Mouse (Mus musculus) CH12.LX (cell line): ENCODE results near the gene Herc3. TPM values are rescaled to one million over a fixed set of nuclear protein-coding genes. Genes with fewer than 3 reads are reported as not detected.
A peak's percentile ranks its signal among the peaks of the same experiment; 100 is the strongest.

Source experiments
- DNase-seq: peaks from one replicate; pipeline ENCODE4 v3.0.0-alpha.2; 2013; ENCODE audit errors: extremely low read depth
- H3K27ac ChIP-seq: 2 replicates; pipeline ENCODE4 v1.5.1; 2012; ENCODE audit warnings: low read depth, mild to moderate bottlenecking, control low read depth, moderate library complexity; ENCODE audit not compliant: insufficient read depth
- H3K27me3 ChIP-seq: replicated peaks from 2 replicates; pipeline ENCODE3; 2012; ENCODE audit warnings: inconsistent platforms
- H3K36me3 ChIP-seq, 2 experiments: replicated peaks in 1 of 2; 2 replicates each; pipeline versions ENCODE3 to v1.6.1; 2012; ENCODE audit warnings: inconsistent platforms in 1 of 2, low read length in 1 of 2, mild to moderate bottlenecking in 1 of 2, mixed read lengths in 1 of 2, moderate library complexity in 1 of 2; ENCODE audit not compliant: control insufficient read depth in 1 of 2, insufficient read depth in 1 of 2
- H3K4me1 ChIP-seq, 2 experiments: 2 replicates each; pipeline ENCODE4 v1.6.1; 2012; ENCODE audit warnings: inconsistent platforms in 1 of 2, moderate library complexity in 1 of 2; ENCODE audit not compliant: insufficient read depth in 2 of 2, control insufficient read depth in 1 of 2
- H3K4me2 ChIP-seq: 2 replicates; pipeline ENCODE4 v1.6.1; 2012; ENCODE audit warnings: low read depth, mild to moderate bottlenecking, control low read depth; ENCODE audit not compliant: poor library complexity, insufficient read depth, severe bottlenecking
- H3K4me3 ChIP-seq, 3 experiments: fragments of 150-350 bp in 1 of 3; sonication (generic) in 1 of 3; replicated peaks in 1 of 3; 2 replicates each; pipeline versions ENCODE3 to v1.5.1; 2011 to 2012; ENCODE audit warnings: low read depth in 2 of 3, low read length in 2 of 3, mild to moderate bottlenecking in 2 of 3, moderate library complexity in 2 of 3, control low read depth in 1 of 3, improper control_type of control experiment in 1 of 3, inconsistent platforms in 1 of 3, mixed read lengths in 1 of 3; ENCODE audit not compliant: poor library complexity in 1 of 3
- H3K79me2 ChIP-seq: replicated peaks from 2 replicates; pipeline ENCODE4 v1.6.1; 2012; ENCODE audit warnings: mild to moderate bottlenecking, moderate library complexity; ENCODE audit not compliant: control insufficient read depth, poor library complexity, insufficient read depth, severe bottlenecking; ENCODE audit errors: extremely low read depth
- H3K9ac ChIP-seq: 2 replicates; pipeline ENCODE4 v1.6.1; 2012; ENCODE audit warnings: low read depth, mild to moderate bottlenecking, control low read depth, moderate library complexity; ENCODE audit not compliant: insufficient read depth
- H3K9me3 ChIP-seq: replicated peaks from 2 replicates; pipeline ENCODE3; 2012; ENCODE audit warnings: low read length, inconsistent platforms, mixed read lengths
- CHD2 ChIP-seq: IDR thresholded peaks from 2 replicates; pipeline ENCODE4 v1.6.1; 2011; ENCODE audit warnings: low read length, improper control_type of control experiment
- E2F4 ChIP-seq: IDR thresholded peaks from 2 replicates; pipeline ENCODE4 v1.6.1; 2011; ENCODE audit warnings: low read depth, low read length, improper control_type of control experiment; ENCODE audit not compliant: insufficient replicate concordance
- ELF1 ChIP-seq: IDR thresholded peaks from 2 replicates; pipeline ENCODE4 v1.6.1; 2014; ENCODE audit warnings: low read depth, mild to moderate bottlenecking, inconsistent platforms, low read length, improper control_type of control experiment
- EP300 ChIP-seq: IDR thresholded peaks from 2 replicates; pipeline ENCODE4 v1.6.1; 2011; ENCODE audit warnings: low read length, improper control_type of control experiment
- ETS1 ChIP-seq: conservative IDR thresholded peaks from 2 replicates; pipeline ENCODE4 v1.6.1; 2012; ENCODE audit warnings: low read depth, mild to moderate bottlenecking, inconsistent platforms, low read length, improper control_type of control experiment, moderate library complexity
- IRF4 ChIP-seq: IDR thresholded peaks from 2 replicates; pipeline ENCODE4 v1.6.1; 2014; ENCODE audit warnings: low read depth, mild to moderate bottlenecking, inconsistent platforms, low read length, improper control_type of control experiment
- JUND ChIP-seq: conservative IDR thresholded peaks from 2 replicates; pipeline ENCODE4 v1.6.1; 2011; ENCODE audit warnings: low read depth, low read length, improper control_type of control experiment
- KAT2A ChIP-seq: IDR thresholded peaks from 2 replicates; pipeline ENCODE4 v1.6.1; 2012; ENCODE audit warnings: low read length, improper control_type of control experiment, inconsistent platforms; ENCODE audit not compliant: insufficient replicate concordance
- MAZ ChIP-seq: IDR thresholded peaks from 2 replicates; pipeline ENCODE4 v1.6.1; 2012; ENCODE audit warnings: low read depth, mild to moderate bottlenecking, inconsistent platforms, low read length, improper control_type of control experiment, moderate library complexity
- MEF2A ChIP-seq: IDR thresholded peaks from 2 replicates; pipeline ENCODE4 v1.6.1; 2014; ENCODE audit warnings: low read depth, mild to moderate bottlenecking, inconsistent platforms, low read length, improper control_type of control experiment, borderline replicate concordance
- MXI1 ChIP-seq: IDR thresholded peaks from 2 replicates; pipeline ENCODE4 v1.6.1; 2011; ENCODE audit warnings: mild to moderate bottlenecking, low read depth, low read length, improper control_type of control experiment
- MYC ChIP-seq: IDR thresholded peaks from 2 replicates; pipeline ENCODE4 v1.6.1; 2011; ENCODE audit warnings: low read depth, mild to moderate bottlenecking, improper control_type of control experiment, low read length
- NELFE ChIP-seq: IDR thresholded peaks from 2 replicates; pipeline ENCODE4 v1.6.1; 2011; ENCODE audit warnings: low read depth, low read length, improper control_type of control experiment
- NRF1 ChIP-seq: IDR thresholded peaks from 2 replicates; pipeline ENCODE4 v1.6.1; 2014; ENCODE audit warnings: low read depth, mild to moderate bottlenecking, inconsistent platforms, low read length, improper control_type of control experiment, moderate library complexity
- PAX5 ChIP-seq: IDR thresholded peaks from 2 replicates; pipeline ENCODE4 v1.6.1; 2012; ENCODE audit warnings: low read length, inconsistent platforms, mixed read lengths
- POLR2A ChIP-seq: IDR thresholded peaks from 2 replicates; pipeline ENCODE4 v1.6.1; 2011; ENCODE audit warnings: low read depth, mild to moderate bottlenecking, improper control_type of control experiment, low read length
- POLR2AphosphoS2 ChIP-seq: IDR thresholded peaks from 2 replicates; pipeline ENCODE4 v1.6.1; 2011; ENCODE audit warnings: low read depth, low read length, improper control_type of control experiment
- RCOR1 ChIP-seq: conservative IDR thresholded peaks from 2 replicates; pipeline ENCODE4 v1.6.1; 2012; ENCODE audit warnings: low read depth, mild to moderate bottlenecking, inconsistent platforms, low read length, improper control_type of control experiment
- SIN3A ChIP-seq: IDR thresholded peaks from 2 replicates; pipeline ENCODE4 v1.6.1; 2012; ENCODE audit warnings: low read length, improper control_type of control experiment, inconsistent platforms
- TBP ChIP-seq: conservative IDR thresholded peaks from 2 replicates; pipeline ENCODE4 v1.6.1; 2011; ENCODE audit warnings: low read depth, low read length, improper control_type of control experiment
- UBTF ChIP-seq: IDR thresholded peaks from 2 replicates; pipeline ENCODE4 v1.6.1; 2012; ENCODE audit warnings: low read depth, mild to moderate bottlenecking, inconsistent platforms, low read length, improper control_type of control experiment, moderate library complexity
- USF1 ChIP-seq: IDR thresholded peaks from 2 replicates; pipeline ENCODE4 v1.6.1; 2014; ENCODE audit warnings: low read depth, mild to moderate bottlenecking, inconsistent platforms, low read length, improper control_type of control experiment
- ZC3H11A ChIP-seq: IDR thresholded peaks from 2 replicates; pipeline ENCODE4 v1.6.1; 2012; ENCODE audit warnings: low read depth, mild to moderate bottlenecking, inconsistent platforms, low read length, improper control_type of control experiment
- ZKSCAN1 ChIP-seq: IDR thresholded peaks from 2 replicates; pipeline ENCODE4 v1.6.1; 2012; ENCODE audit warnings: low read depth, inconsistent platforms, low read length, improper control_type of control experiment, borderline replicate concordance
- ZMIZ1 ChIP-seq: IDR thresholded peaks from 2 replicates; pipeline ENCODE4 v1.6.1; 2012; ENCODE audit warnings: low read depth, mild to moderate bottlenecking, inconsistent platforms, low read length, improper control_type of control experiment
- ZNF384 ChIP-seq: IDR thresholded peaks from 2 replicates; pipeline ENCODE4 v1.6.1; 2012; ENCODE audit warnings: low read depth, low read length, improper control_type of control experiment, inconsistent platforms
- dilution Hi-C: fragments of 300-500 bp; cut with MboI; formaldehyde crosslinking; loops from 2 replicates; pipeline ENCODE4 v1.14.3; 2020; ENCODE audit warnings: low sequenced_read_pairs; ENCODE audit not compliant: extremely low pct_unique_long_range_greater_than_20kb, extremely low pct_ligation_motif_present
- in situ Hi-C: fragments of 300-500 bp; cut with MboI; formaldehyde crosslinking; loops from 3 replicates; pipeline ENCODE4 v1.14.3; 2019; ENCODE audit warnings: low sequenced_read_pairs, low pct_ligation_motif_present, low pct_unique_long_range_greater_than_20kb, mixed read lengths
- polyA plus RNA-seq: library from polyadenylated mRNA; unstranded; fragments of >175 nt; gene quantifications from 2 replicates; pipeline ENCODE4 v1.2.1, GENCODE M21; 2012; ENCODE audit warnings: low read depth; ENCODE audit not compliant: insufficient read length
- total RNA-seq, 2 experiments: library from RNA; depleted of rRNA; stranded (reverse); fragments of 300-350 nt in 1 of 2; fragments of >200 nt in 1 of 2; gene quantifications; 2 replicates each; pipeline ENCODE4 v1.2.3; 2012 to 2014

Gene Herc3
- total and polyA plus RNA-seq, 3 experiments: 15.7 to 19.1 (median 17.8) TPM

DNA sequence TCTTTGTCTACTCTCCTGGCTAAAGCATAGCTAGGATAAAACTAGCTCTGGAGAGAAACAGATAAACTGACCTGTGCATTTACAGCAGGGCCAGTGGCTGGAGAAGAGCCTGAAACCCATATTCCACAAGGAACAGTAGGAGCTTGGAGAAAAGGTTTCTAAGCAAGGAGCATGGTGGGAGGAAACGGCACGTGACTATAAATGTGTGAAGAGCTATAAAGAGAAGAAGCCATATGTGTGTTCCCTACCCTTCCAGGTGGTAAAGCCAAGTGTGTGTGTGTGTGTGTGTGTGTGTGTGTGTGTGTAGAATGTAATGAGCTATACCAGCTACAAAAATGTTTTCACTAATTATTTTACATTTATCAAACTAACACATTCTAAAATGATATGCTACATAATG lies 111.0 kb downstream of the Herc3 start (continued):
- TF ChIP-seq ZNF384 (no peak), MAZ (no peak)

DNA sequence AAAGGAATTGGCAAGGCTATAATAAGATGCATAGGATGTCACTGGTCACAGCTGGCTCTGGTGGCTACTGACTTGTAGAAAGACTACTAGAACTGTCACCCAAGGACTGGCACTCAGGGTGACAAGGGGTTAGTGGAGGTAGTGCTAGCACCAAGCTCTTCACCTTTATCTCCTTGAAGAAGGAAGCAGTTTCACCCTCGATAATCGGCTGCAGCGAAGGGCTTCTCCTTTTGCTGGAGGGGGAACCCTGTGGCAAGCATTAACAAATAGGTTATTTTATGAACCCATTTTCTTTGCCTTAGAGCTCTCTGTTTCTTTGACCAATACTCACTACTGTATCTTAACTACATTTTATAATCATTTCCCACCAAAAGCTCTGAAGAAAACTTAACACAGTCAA lies 112.7 kb downstream of the Herc3 start:
- DNase-seq: no peak
- H3K4me1 ChIP-seq: no peaks in the 10 kb centered on the region; a peak in 1 of 4 replicates
- no peaks in the 10 kb centered on the region for H3K27me3 ChIP-seq
- no peak overlapping the region for H3K9ac ChIP-seq
- no peaks in the 10 kb centered on the region for H3K9me3 ChIP-seq
- in situ Hi-C loops (no loop called here), dilution Hi-C loops (no loop called here)
- H3K4me3 ChIP-seq: no peak overlapping the region
- no peaks in the 10 kb centered on the region for H3K79me2 ChIP-seq
- no peaks in the 10 kb centered on the region for H3K36me3 ChIP-seq
- no peak overlapping the region for H3K4me2 ChIP-seq
- H3K27ac ChIP-seq: no peak overlapping the region
- TF ChIP-seq E2F4: no peak
- TF ChIP-seq ELF1: no peak
- no peak for TF ChIP-seq NRF1
- TF ChIP-seq CHD2: no peak
- TF ChIP-seq TBP: no peak
- no peak for TF ChIP-seq MXI1
- no peak for TF ChIP-seq MAZ
- no peak for TF ChIP-seq POLR2A
- TF ChIP-seq USF1: no peak
- TF ChIP-seq PAX5: no peak
- no peak for TF ChIP-seq ZNF384
- no peak for TF ChIP-seq ZMIZ1
- TF ChIP-seq NELFE: no peak
- no peak for TF ChIP-seq POLR2AphosphoS2
- TF ChIP-seq KAT2A: no peak
- no peak for TF ChIP-seq SIN3A
- TF ChIP-seq MYC: no peak
- no peak for TF ChIP-seq ZC3H11A
- TF ChIP-seq MEF2A: no peak
- no peak for TF ChIP-seq IRF4

- Histone ChIP-seq H3K79me2 (no peaks in the 10 kb centered on the region), H3K4me2 (0 out of 2 replicates have a peak overlapping the region, but pooled peaks have one; percentile 21), H3K27ac (no peak overlapping the region), H3K9me3 (no peaks in the 10 kb centered on the region), H3K9ac (no peak overlapping the region), H3K4me1 (no peaks in the 10 kb centered on the region; a peak in 1 of 4 replicates), H3K36me3 (no peaks in the 10 kb centered on the region), H3K4me3 (no peak overlapping the region), H3K27me3 (no peaks in the 10 kb centered on the region)
- TF ChIP-seq JUND (no peak), MAZ (no peak), UBTF (no peak), POLR2A (no peak), ZKSCAN1 (no peak), EP300 (no peak), ZMIZ1 (no peak), RCOR1 (no peak), CHD2 (no peak), POLR2AphosphoS2 (no peak), ETS1 (no peak), E2F4 (no peak)
- dilution Hi-C loops (no loop called here), in situ Hi-C loops (no loop called here)
- DNase-seq: no peak
Measured at GRCm38 (mm10) chr6:58946246-58946645, 115.0 kb downstream of the Herc3 start.
